Mouse (Mus musculus) embryonic fibroblast, embryonic 13.5 days (primary cell): Measurements from ENCODE around the gene Vipr2.

ENCODE experiments used
- CTCF ChIP-seq: IDR thresholded peaks from 2 replicates; pipeline ENCODE4 v1.5.1; 2011; ENCODE audit warnings: mild to moderate bottlenecking, control low read depth, low read length, moderate library complexity, borderline replicate concordance; ENCODE audit not compliant: insufficient read depth
- POLR2A ChIP-seq: IDR thresholded peaks from 2 replicates; pipeline ENCODE4 v1.6.1; 2011; ENCODE audit warnings: low read depth, mild to moderate bottlenecking, control low read depth, low read length, moderate library complexity

DNA sequence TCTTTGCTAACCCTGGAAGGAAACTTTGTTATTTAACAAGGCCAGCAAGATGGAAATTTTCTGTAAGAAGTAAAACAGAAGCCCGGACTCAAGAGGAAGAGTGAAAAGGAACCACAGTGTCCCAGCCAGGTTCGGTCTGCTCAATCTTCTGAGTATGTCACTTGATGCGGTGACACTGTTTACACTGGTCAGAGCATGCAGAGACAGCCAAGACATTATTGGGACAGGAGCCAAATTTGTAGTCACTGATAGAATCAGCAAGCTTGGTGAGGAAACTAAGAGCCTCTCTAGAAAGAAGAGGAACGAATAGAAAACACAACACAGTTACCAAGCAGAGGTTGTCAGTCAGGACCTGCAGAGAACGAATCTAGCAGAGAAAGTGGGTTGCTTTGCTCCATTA is 92.1 kb downstream of the Vipr2 start:
- no peak for TF ChIP-seq CTCF
- TF ChIP-seq POLR2A = no peak
